Mouse (Mus musculus) bone marrow macrophage, adult 2 months (primary cell): Measurements from ENCODE around the gene Obsl1.

ENCODE experiments used
- CTCF ChIP-seq: IDR thresholded peaks from 2 replicates; pipeline ENCODE4 v1.5.1; 2012; ENCODE audit warnings: low read depth, mild to moderate bottlenecking, low read length, moderate library complexity
- POLR2A ChIP-seq: IDR thresholded peaks from 2 replicates; pipeline ENCODE4 v1.6.1; 2012; ENCODE audit warnings: mild to moderate bottlenecking, low read depth, low read length, borderline replicate concordance

GRCm38 (mm10) chr1:75549289-75550279, 43.3 kb upstream of the Obsl1 start:
- TF ChIP-seq CTCF (no peak), POLR2A (no peak)
